Mouse (Mus musculus) stomach, postnatal 0 days (tissue): Measurements from ENCODE around the gene Gm43951.

ENCODE experiments used
- CTCF ChIP-seq: IDR thresholded peaks from 2 replicates; pipeline ENCODE4 v1.5.1; 2016; ENCODE audit warnings: antibody characterized with exemption, low read depth, mild to moderate bottlenecking, moderate library complexity
- EP300 ChIP-seq: optimal IDR thresholded peaks from 2 replicates; pipeline ENCODE3; 2016; ENCODE audit warnings: antibody characterized with exemption

DNA sequence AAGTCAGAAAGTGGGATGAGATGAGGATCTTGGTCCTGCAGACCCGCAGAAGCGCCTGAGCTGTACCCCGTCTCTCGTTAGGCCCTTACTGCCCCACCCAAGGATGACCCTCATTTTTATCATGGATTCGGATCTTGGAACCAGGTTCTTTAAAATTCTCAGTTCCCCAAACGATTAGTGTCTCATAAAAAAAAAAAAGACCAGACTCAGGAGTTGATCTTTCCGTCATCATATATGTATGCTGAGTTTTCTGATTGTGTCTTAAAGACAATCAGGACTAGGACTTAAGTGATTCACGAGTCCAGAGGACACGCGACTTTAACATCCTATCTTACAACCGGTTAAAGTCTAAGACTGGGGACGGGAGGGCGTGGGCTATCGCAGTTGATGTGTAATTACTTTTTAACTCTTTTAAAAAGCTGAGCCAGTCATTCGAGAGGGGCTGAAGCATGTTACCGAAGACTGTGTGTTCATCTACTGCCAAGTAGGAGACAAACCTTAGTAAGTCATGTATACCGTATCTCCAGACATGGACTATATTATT is 1.3 kb upstream of the Gm43951 start:
- TF ChIP-seq CTCF = no peak
- no peak for TF ChIP-seq EP300
